Mouse (Mus musculus) gastrocnemius, postnatal 14 days (tissue): ENCODE measurements around the gene Dytn. TPM values are rescaled to one million over a fixed set of nuclear protein-coding genes. Genes with fewer than 3 reads are reported as not detected.
"Not testable (repeated sequence)": the region's sequence is repeated elsewhere in the genome, so short reads cannot be mapped to it uniquely, and the experiment has no call there.

Experiments
- DNase-seq: peaks from one replicate; pipeline ENCODE4 v3.0.0; 2021; ENCODE audit warnings: mixed read lengths
- intact Hi-C: fragments of 180-260 bp; cut with DNase I; formaldehyde crosslinking; loops from one replicate; pipeline ENCODE4 v1.15.1; 2025; ENCODE audit warnings: low total_unique reads
- long read RNA-seq, 2 experiments: library from polyadenylated mRNA; stranded (forward); transcript quantifications; one replicate each; pipeline ENCODE4 v2.0.0; 2021
- total RNA-seq, 2 experiments: library from RNA; stranded (reverse); gene quantifications; 2 replicates each; pipeline ENCODE4 v1.2.3; 2021

Dytn gene
- total RNA-seq = not detected
- long read RNA-seq, experiment 1 = 0 reads
- long read RNA-seq, experiment 2 = 0 reads

DNA sequence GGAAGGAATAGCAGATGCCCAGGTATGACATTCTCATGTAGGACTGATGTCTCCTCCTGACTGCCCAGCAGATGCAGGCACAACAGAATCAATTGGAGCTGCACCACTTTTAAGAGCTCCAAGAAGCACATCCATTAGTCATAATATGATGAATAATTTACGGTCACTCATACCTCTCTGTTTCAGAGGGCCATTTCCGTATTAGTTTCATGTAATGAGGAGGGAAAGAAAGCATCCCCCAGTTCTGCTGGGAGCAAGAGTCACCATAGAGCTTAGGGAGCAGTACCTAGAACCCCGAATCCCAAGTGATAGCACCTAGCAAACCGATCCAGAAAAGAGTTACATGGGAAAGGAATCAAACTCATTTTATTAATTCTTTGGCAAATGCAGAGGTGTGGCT, at the start of gene Dytn:
Gene Dytn (minus strand): TSS at position 101 of the 400 bp plus-strand sequence.
- DNase-seq = no peak
- intact Hi-C loops = no loop called here

DNA sequence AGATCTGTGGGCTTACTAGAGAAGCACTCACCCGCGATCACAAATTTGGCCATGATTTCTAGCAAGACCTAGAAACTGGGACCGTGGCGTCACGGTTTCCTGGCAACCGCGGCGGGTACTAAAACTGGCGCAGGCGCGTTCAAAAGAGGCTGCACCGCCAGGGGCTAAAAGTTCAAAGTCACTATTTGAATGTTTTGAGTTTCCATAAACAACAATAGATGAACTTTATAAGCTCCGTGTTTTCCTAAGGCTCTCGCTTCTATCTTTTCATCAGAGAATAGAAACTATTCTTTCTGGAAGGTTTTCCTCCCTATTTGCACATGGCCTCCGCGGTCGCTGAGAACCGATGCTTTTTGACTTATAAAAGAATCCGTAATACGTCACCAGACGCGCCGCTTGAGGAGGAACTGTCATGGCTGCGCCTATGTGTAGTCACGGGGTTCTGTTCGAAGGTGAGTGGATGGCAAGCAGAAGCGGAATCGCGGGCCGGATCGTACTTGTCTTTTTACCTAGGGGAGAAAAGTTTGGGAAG, 43.6 kb upstream of the Dytn start, which contains the start of the genes Mdh1b and Fastkd2:
Gene Mdh1b (minus strand): TSS at position 79 of the 532 bp plus-strand sequence.
Gene Fastkd2 (plus strand): TSS at position 375 of the 532 bp plus-strand sequence.
- intact Hi-C loops = no loop called here

DNA sequence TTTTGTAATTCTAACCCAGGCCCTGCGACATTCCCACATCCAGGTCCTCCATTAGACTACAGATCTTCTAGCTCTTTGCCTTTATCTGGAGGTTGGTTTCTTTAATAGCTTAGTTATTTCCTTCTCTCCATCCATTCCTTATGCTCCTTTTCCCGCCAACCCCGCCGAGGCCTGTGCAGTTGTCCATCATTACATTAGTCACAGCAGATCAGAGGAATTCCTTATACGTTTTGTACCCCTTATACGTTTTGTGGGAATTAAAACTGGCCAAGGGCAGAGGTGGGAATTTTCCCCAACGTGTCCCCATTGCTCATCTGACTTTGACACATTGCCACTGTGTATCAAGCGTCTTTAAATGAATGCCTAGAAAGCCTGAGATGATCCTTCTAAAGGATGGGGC, 43.1 kb upstream of the Dytn start:
- intact Hi-C loops = no loop called here

More for the DNA sequence above, 43.6 kb upstream of the Dytn start, which contains the start of the genes Mdh1b and Fastkd2:
- peak; percentile 84 for DNase-seq

DNA sequence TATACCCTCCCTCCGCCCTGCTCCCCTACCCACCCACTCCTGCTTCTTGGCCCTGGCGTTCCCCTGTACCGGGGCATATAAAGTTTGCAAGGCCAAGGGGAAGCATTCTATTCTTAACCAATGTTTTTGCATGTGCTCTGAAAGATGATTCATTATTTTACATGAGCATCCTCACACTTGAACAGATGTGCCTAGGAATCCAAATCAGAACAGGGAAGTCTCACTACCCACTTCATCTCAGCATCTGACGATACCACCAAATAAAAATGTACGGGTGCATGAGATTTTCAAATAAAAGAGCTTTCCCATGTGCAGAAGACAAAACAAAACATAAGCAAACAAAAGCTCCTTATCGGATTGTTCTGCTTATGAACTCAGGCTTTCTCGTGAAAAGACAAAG, 33.4 kb upstream of the Dytn start:
- intact Hi-C loops = no loop called here
- DNase-seq = no peak

More for the DNA sequence above, 43.1 kb upstream of the Dytn start:
- DNase-seq = no peak

DNA sequence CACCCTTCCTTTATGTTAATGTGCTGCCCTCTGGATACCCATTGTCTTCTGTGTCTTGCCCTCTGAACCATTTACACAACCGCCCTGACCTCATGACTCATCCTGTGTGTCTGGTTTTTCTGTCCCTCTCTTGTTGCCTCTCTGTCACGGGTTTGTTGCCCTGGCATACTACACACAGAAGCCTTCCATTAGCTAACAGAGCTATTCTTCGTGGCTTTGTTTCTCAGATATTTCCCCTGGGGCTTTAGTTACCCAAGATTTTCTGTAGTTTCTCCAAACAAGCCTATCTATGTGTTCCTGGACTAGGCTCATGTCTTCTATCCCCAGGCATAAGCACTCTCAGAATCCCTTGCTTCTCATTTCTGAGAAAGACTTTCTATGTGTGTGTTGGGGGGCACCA, 22.1 kb upstream of the Dytn start:
- no peak for DNase-seq
- intact Hi-C loops = no loop called here

DNA sequence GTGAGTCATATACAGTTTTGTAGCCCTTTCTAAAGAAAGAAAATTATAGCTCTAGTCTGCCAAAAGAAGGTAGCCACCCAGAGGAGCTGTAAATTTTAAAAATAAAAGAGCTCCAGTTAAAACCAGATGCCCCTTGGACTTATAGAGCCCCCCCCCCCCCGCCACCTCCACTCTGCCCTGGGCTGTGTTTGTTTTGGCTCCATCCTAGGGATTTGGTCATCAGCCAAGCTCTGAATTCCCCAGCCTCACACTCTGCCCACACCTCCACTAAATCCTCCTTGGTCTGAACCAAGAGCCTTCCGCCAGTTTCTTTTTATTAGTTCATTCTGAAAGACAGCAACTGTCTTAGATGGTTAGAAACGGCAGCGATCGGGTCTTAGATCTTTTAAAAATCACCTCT, 19.0 kb upstream of the Dytn start:
- DNase-seq = no peak
- intact Hi-C loops = no loop called here

DNA sequence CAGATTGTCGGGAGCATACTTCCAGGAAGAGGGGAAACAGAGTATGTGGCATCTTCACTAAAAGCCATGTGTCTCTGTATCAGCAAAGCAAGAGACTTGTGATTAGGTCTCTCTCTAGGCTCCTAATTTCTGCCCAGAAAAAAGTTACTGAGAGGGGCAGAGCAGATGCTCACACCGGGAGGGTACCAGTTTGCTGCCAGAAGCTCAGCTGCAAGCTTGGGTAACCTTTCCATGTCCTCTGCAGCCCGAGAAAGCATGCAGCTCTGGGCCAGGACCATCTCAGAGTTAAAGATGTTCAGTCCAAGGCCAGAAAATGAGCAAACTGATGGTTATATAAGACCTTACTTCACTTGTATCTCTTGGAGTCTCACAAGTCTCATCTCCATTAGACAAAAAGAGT, 10.1 kb upstream of the Dytn start:
- no peak for DNase-seq
- intact Hi-C loops = no loop called here

DNA sequence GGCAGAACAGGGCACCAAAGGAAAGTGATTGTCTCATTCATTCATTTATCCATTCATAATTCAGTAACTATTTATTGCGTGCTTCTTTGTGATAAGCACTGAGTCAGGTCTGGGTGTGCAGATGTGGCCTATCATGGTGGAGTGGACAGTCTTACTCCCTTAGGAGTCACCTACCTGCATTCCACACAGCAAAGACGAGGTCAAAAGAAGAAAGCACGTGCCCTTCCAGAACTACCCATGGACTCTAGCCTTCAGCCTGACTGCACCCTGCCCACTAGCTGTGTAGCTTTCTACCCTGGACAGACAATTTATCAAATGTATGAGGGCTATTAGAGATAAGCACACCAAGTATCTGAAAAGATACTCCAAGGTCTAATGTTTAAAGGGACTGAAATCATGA, 10.8 kb downstream of the Dytn start:
- intact Hi-C loops = no loop called here
- DNase-seq = no peak

DNA sequence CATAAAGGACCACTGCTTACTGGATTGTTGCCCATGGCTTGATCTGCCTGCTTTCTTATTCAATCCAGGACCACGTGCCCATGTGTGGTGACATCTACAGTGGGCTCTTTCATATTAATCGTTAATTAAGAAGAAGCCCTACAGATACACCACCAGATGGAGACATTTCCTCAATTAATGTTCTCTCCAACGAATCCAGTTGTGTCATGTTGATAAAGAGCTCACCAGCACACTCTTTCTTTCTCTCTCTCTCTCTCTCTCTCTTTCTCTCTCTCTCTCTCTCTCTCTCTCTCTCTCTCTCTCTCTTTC, 17.9 kb downstream of the Dytn start:
- DNase-seq = no peak

DNA sequence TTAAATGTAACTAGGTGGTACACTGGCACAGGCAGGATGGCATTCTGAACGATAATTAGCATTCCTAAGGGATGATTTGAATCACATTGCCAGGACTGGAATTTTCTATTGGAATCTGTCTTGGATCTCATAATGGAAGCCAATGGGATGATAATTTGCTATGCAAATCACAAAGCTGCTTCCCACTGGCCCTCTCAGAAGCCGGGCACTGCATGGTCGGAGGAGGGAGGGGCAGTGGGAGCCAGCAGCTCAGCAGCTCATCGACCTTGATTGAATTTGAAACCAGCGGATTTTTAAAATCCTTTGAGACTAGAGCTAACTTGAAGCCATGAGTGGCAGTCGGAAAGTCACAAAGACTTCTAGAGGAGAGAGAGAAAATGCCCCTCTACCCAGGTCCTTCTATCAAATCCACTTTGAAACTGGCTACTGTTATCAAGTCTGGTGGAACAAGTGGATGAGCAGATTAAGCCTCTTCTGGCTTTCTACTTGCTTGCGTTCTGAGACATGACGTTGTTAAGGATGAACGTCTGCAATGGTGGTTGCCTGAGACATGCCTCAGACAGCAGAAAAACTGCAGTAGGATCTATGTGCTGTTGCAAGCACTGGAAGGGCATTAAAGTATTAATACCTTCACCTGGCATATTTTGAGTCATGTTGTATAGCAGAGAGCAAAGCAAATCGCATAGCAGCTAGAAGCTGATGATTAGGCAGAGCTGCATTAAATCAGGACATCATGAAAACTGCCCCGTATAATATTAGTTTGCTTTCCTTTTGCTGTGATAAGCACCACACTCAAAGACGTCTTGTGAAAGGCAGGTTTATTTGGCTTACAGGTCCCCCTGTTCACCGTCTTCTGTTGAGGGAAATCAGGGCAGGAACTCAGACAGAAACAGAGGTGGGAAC, 18.5 kb downstream of the Dytn start:
- DNase-seq = no peak
- intact Hi-C loops = loop anchor here (5.0 to 10.0 kb wide), 2 partner anchors 287 to 779 kb away; no protein-coding TSS in a partner anchor

More for the DNA sequence above, 17.9 kb downstream of the Dytn start:
- intact Hi-C loops = loop anchor here (5.0 to 10.0 kb wide), 2 partner anchors 286 to 778 kb away; no protein-coding TSS in a partner anchor

DNA sequence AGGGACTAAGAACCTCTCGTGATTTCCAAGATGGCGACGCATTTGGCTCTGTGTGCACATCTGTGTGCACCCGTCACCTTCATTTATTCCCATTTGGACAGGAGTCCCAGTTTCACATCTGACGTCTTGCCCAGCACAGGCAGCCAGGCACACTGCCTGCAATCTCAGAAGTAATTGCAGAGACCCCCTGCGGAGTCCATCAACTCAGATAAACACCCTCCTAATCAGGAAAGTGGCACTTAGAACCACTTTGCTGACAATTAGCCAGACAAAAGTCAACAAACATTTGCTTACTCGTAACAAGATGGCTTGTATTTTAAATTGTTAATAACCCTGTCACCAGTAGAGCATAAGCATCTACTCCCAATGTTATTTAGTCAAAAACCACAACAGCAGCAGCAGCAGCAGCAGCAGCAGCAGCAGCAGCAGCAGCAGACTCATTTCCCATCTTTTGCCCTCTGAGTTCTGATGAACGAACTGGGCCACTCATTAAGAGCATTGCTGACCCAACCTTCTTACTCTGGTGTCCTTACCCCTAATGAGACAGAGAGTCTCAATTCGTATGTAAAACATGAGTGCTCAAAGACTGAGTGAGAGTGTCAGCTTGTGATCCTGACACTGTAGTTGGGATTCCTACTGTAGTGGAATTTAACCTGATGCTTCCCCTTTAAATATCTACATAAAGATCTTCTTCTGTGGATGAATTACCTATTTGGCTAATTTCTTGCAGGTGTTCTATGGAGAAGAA, 19.4 kb downstream of the Dytn start:
- intact Hi-C loops = loop anchor here (5.0 to 10.0 kb wide), 2 partner anchors 287 to 780 kb away; no protein-coding TSS in a partner anchor

DNA sequence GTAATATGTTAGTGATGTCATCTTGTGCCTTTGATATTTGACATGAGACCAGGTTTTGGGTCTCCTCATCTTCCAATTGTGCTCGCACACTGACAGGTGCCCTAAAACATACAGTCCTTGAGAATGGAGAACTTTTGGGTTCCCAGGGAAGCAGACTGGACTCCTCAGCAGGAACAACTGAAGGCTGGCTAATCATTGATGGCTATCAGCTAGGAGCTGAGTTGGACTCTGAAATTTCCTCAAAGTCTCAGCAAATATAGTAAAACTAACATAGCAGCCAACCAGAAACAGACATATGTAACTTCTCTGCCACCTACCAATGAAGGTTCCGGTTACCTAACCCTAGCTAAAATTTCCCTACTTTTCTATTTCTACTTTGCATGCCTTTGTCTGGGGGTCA, 20.6 kb downstream of the Dytn start:
- intact Hi-C loops = loop anchor here (5.0 to 10.0 kb wide), 2 partner anchors 289 to 781 kb away; no protein-coding TSS in a partner anchor
- DNase-seq = no peak

More for the DNA sequence above, 19.4 kb downstream of the Dytn start:
- no peak for DNase-seq

DNA sequence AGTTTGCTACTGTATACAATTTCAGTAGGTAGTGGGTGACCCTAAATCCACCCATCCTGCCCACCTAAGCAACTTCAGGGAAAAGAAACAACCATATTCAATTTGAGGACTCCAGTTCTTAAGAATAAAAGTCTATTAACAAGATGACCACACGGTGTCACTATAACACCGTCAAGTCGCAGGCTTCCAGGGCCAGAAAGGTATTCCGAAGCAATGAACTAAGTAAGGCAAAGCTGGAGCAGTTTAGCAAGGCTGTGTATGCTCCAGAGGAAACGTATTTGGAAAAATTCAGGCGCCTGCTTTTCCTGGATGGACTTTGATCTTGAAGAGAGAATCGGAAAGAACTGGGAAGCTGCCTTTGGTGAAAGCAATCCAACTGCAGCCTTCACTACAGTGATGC, 27.1 kb downstream of the Dytn start:
- intact Hi-C loops = loop anchor here (10.0 kb wide), 1 partner anchor 1345 kb away; no protein-coding TSS in a partner anchor
- DNase-seq = peak; percentile 8

DNA sequence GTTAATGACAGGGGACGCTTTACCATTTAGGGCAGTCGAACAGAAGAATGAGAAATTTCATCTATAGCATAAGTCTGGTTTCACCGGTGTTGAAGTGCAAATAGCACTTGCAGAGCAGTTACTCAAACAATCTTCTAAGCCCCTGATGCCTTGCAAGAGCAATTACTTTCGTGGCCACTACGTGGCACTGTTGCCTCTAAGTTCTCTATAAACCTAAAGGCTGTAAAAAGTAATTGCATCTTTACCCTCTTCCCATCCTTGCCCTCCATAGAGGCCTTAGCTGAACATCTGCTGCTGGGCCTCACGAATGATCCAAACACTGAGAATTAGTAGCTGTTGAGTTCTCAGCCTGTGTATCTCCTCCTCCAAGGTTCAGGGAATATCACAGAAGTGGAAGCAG, 28.7 kb downstream of the Dytn start:
- peak; percentile 25 for DNase-seq
- intact Hi-C loops = loop anchor here (10.0 kb wide), 1 partner anchor 1347 kb away; no protein-coding TSS in a partner anchor

DNA sequence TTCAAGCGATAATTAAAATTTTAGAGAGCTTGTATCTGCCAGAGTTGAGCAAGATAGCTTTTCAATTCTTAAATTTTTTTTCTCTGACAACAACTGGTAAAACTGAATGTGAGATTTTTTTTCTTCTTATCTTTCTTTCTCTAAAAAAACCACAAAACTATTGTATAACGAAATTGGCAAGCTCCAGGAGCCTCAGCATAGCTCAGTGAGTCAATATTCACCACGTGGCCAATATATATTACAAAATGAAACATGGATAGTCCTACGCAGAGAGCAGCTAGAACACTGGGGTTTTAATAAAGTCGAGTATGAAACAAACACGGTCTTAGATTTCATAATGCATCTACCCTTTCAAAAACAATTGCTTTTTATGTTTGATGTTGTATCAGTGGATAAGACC, 46.8 kb downstream of the Dytn start:
- intact Hi-C loops = no loop called here
- DNase-seq = no peak

DNA sequence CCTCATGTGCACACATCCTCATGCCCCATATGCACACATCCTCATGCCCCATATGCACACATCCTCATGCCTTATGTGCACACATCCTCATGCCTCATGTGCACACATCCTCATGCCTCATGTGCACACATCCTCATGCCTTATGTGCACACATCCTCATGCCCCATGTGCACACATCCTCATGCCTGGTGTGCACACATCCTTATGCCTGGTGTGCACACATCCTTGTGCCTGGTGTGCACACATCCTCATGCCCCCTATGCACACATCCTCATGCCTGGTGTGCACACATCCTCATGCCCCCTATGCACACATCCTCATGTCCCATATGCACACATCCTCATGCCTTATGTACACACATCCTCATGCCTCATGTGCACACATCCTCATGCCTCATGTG, 56.3 kb downstream of the Dytn start:
- DNase-seq, intact Hi-C loops: not testable (repeated sequence)

DNA sequence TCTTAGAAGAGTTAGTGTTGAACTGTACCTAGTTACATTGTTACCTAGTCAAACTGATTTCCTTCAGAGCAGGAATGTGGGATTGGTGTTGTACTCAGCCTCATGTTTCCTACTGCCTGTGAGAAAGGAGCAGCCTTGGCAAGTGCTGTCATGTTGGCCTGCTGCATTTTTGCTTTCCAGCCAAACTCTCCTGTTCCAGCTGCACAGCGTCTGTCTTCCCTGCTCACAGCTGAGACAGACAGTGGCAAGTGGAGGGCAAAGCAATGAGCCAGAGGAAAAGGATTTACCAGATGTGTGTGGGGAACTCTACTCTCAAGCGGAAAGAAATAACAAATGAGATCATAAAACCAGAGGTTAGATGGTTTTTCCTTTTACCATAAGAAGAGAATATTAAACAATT, 58.5 kb downstream of the Dytn start:
- intact Hi-C loops = no loop called here
- peak; percentile 72 for DNase-seq

DNA sequence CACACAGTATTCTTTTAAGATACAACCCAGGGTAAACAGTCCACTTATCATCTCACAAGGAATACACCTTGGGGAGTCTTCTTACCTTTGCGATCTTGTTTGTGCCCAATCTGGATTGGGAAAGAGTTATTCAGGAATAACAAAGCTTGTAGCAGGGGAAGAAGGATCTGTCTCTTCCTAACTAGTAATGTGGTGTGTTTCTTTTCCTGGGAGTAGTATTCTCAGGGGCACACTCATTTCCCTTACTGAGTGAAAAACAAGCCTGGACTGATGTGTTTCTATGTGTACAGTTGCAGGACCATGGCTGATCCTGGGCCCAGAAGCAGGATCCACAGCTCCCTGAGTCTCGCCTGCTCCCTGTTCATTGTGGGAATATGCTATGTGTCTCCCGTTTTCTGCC, 71.1 kb downstream of the Dytn start, which contains the start of gene Gm39653:
Gene Gm39653 (plus strand): TSS at position 301 of the 400 bp plus-strand sequence.
- intact Hi-C loops = no loop called here
- no peak for DNase-seq

DNA sequence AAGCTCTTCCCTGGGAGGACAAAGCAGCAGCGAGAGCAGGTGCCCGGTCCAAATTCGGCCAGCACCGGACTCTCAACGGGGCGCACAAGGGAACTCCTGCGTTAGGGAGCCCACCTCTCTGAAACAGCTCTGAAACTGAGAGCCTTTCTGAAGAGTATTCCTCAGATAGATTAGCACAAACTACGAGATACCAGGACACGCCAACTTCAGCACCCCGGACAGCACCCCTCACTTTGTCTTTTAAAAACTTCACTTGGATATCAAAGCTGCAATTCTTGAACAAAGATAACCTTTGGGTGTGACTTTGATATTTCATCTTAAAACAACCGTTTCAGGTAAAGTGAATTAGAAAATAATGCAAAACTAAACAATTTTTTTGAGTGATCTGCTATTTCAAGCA, 72.1 kb downstream of the Dytn start:
- peak; percentile 39 for DNase-seq
- intact Hi-C loops = no loop called here

DNA sequence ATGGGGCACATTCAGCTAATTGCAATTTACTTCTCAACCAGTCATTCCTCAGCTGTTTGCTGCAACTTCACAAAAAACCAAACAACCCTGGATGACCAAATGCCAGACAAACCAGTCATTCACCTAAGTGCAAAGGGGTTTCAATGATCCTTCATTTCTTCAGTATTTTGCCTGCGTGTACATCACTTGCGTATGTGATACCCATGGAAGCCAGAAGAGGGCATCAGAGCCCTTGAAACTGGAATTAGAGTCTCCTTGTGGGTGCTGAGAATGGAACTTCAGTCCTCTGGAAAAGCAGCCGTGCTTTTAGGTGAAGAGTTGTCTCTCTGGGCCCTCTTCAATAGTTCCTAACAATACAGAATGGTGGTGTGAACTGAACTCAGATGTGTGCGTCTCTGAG, 77.1 kb downstream of the Dytn start:
- intact Hi-C loops = no loop called here
- no peak for DNase-seq
